Mouse (Mus musculus): ENCODE data around the gene Sik1. TPM values are rescaled to one million over a fixed set of nuclear protein-coding genes. Genes with fewer than 3 reads are reported as not detected.

Gene Sik1
- total and polyA plus RNA-seq, 3 experiments: 17.1 to 56.9 (median 36.7) TPM

- no peaks in the 10 kb centered on the region for H3K36me3 ChIP-seq (replicated peaks in 1 of 2; ENCODE audit: control insufficient read depth in 1 of 2, insufficient read depth in 1 of 2, low read length in 1 of 2)
- in situ Hi-C loops (cut with MboI; ENCODE audit: low pct_ligation_motif_present, low pct_unique_long_range_greater_than_20kb, low sequenced_read_pairs) (no loop called here), dilution Hi-C loops (cut with MboI; ENCODE audit: extremely low pct_ligation_motif_present, extremely low pct_unique_long_range_greater_than_20kb, low sequenced_read_pairs) (no loop called here)
- no peak overlapping the region for H3K9ac ChIP-seq (ENCODE audit: insufficient read depth, low read depth)
- no peak for DNase-seq (ENCODE audit: extremely low read depth)
- no peak overlapping the region for H3K4me2 ChIP-seq (ENCODE audit: insufficient read depth, low read depth, poor library complexity, severe bottlenecking)
- peak overlapping the region; percentile 55 for H3K27ac ChIP-seq (ENCODE audit: insufficient read depth, low read depth)
- no peaks in the 10 kb centered on the region for H3K79me2 ChIP-seq (replicated peaks; ENCODE audit: control insufficient read depth, extremely low read depth, insufficient read depth, poor library complexity, severe bottlenecking)
- no peaks in the 10 kb centered on the region for H3K9me3 ChIP-seq (replicated peaks; ENCODE audit: low read length)
- H3K27me3 ChIP-seq (replicated peaks): no peaks in the 10 kb centered on the region
- H3K4me3 ChIP-seq (replicated peaks in 1 of 3; ENCODE audit: low read depth in 2 of 3, low read length in 2 of 3, poor library complexity in 1 of 3): no peak overlapping the region
- TF ChIP-seq MXI1 (IDR thresholded peaks at IDR 0.05; ENCODE audit: low read depth, low read length) (no peak), HCFC1 (IDR thresholded peaks at IDR 0.05; ENCODE audit: low read depth, low read length) (no peak), TCF12 (IDR thresholded peaks at IDR 0.05; ENCODE audit: low read depth, low read length) (0 out of 2 replicates have a peak, but pooled peaks have one; percentile 49), SIN3A (IDR thresholded peaks at IDR 0.05; ENCODE audit: low read length) (no peak), BHLHE40 (IDR thresholded peaks at IDR 0.05; ENCODE audit: low read depth, low read length) (no peak), SMC3 (IDR thresholded peaks at IDR 0.05; ENCODE audit: low read depth, low read length) (peak; percentile 26; the same call in 1 of the 2 replicates), MAFK (IDR thresholded peaks at IDR 0.05; ENCODE audit: insufficient replicate concordance, low read length) (no peak), POLR2A (IDR thresholded peaks at IDR 0.05; ENCODE audit: low read depth, low read length) (no peak), ZMIZ1 (IDR thresholded peaks at IDR 0.05; ENCODE audit: low read depth, low read length) (no peak), USF1 (IDR thresholded peaks at IDR 0.05; ENCODE audit: low read depth, low read length) (no peak), IRF4 (IDR thresholded peaks at IDR 0.05; ENCODE audit: low read depth, low read length) (no peak), JUND (conservative IDR thresholded peaks at IDR 0.05; ENCODE audit: low read depth, low read length) (no peak), RAD21 (IDR thresholded peaks at IDR 0.05; ENCODE audit: low read depth, low read length) (peak; percentile 2), EP300 (IDR thresholded peaks at IDR 0.05; ENCODE audit: low read length) (peak; percentile 43; the same call in 1 of the 2 replicates), JUN (IDR thresholded peaks at IDR 0.05; ENCODE audit: insufficient read depth, low read depth, low read length) (no peak), MEF2A (IDR thresholded peaks at IDR 0.05; ENCODE audit: borderline replicate concordance, low read depth, low read length) (peak; percentile 60; the same call in 1 of the 2 replicates), TBP (conservative IDR thresholded peaks at IDR 0.05; ENCODE audit: low read depth, low read length) (no peak), MAZ (IDR thresholded peaks at IDR 0.05; ENCODE audit: low read depth, low read length) (no peak), ETS1 (conservative IDR thresholded peaks at IDR 0.05; ENCODE audit: low read depth, low read length) (peak; percentile 72; the same call in 1 of the 2 replicates)
- peaks cover 69 to 78% of the 10 kb centered on the region in 2 experiments for H3K4me1 ChIP-seq (ENCODE audit: control insufficient read depth in 1 of 2, insufficient read depth in 2 of 2)
Measured at GRCm38 (mm10) chr17:31828118-31828517, 27.5 kb downstream of the Sik1 start.

- in situ Hi-C loops (cut with MboI; ENCODE audit: low pct_ligation_motif_present, low pct_unique_long_range_greater_than_20kb, low sequenced_read_pairs) (no loop called here), dilution Hi-C loops (cut with MboI; ENCODE audit: extremely low pct_ligation_motif_present, extremely low pct_unique_long_range_greater_than_20kb, low sequenced_read_pairs) (no loop called here)
- Histone ChIP-seq H3K27ac (ENCODE audit: insufficient read depth, low read depth) (peak overlapping the region; percentile 55), H3K9ac (ENCODE audit: insufficient read depth, low read depth) (0 out of 2 replicates have a peak overlapping the region, but pooled peaks have one; percentile 7), H3K4me1 (ENCODE audit: control insufficient read depth in 1 of 2, insufficient read depth in 2 of 2) (peaks cover 63 to 69% of the 10 kb centered on the region in 2 experiments), H3K79me2 (replicated peaks; ENCODE audit: control insufficient read depth, extremely low read depth, insufficient read depth, poor library complexity, severe bottlenecking) (no peaks in the 10 kb centered on the region), H3K9me3 (replicated peaks; ENCODE audit: low read length) (no peaks in the 10 kb centered on the region), H3K4me3 (replicated peaks in 1 of 3; ENCODE audit: low read depth in 2 of 3, low read length in 2 of 3, poor library complexity in 1 of 3) (peak overlapping the region in 1 of 3 experiments; percentile 7), H3K27me3 (replicated peaks) (no peaks in the 10 kb centered on the region), H3K36me3 (replicated peaks in 1 of 2; ENCODE audit: control insufficient read depth in 1 of 2, insufficient read depth in 1 of 2, low read length in 1 of 2) (no peaks in the 10 kb centered on the region), H3K4me2 (ENCODE audit: insufficient read depth, low read depth, poor library complexity, severe bottlenecking) (no peak overlapping the region)
- TF ChIP-seq TBP (conservative IDR thresholded peaks at IDR 0.05; ENCODE audit: low read depth, low read length): no peak
- no peak for TF ChIP-seq NELFE (IDR thresholded peaks at IDR 0.05; ENCODE audit: low read depth, low read length)
- TF ChIP-seq NRF1 (IDR thresholded peaks at IDR 0.05; ENCODE audit: low read depth, low read length): no peak
- TF ChIP-seq HCFC1 (IDR thresholded peaks at IDR 0.05; ENCODE audit: low read depth, low read length): no peak
- no peak for TF ChIP-seq USF1 (IDR thresholded peaks at IDR 0.05; ENCODE audit: low read depth, low read length)
- no peak for TF ChIP-seq ZC3H11A (IDR thresholded peaks at IDR 0.05; ENCODE audit: low read depth, low read length)
- no peak for TF ChIP-seq CHD2 (IDR thresholded peaks at IDR 0.05; ENCODE audit: low read length)
- TF ChIP-seq CTCF (conservative IDR thresholded peaks at IDR 0.05 in 1 of 2, IDR thresholded peaks at IDR 0.05 in 1 of 2; ENCODE audit: low read depth in 2 of 2, low read length in 2 of 2): no peak
- TF ChIP-seq KAT2A (IDR thresholded peaks at IDR 0.05; ENCODE audit: insufficient replicate concordance, low read length): no peak
- TF ChIP-seq MAX (IDR thresholded peaks at IDR 0.05; ENCODE audit: low read length): no peak
- no peak for TF ChIP-seq USF2 (conservative IDR thresholded peaks at IDR 0.05; ENCODE audit: low read depth, low read length)
- TF ChIP-seq ZMIZ1 (IDR thresholded peaks at IDR 0.05; ENCODE audit: low read depth, low read length): no peak
- no peak for TF ChIP-seq POLR2AphosphoS2 (IDR thresholded peaks at IDR 0.05; ENCODE audit: low read depth, low read length)
- no peak for TF ChIP-seq GABPA (IDR thresholded peaks at IDR 0.05; ENCODE audit: insufficient replicate concordance, low read depth, low read length)
- no peak for TF ChIP-seq EP300 (IDR thresholded peaks at IDR 0.05; ENCODE audit: low read length)
- no peak for TF ChIP-seq ELF1 (IDR thresholded peaks at IDR 0.05; ENCODE audit: low read depth, low read length)
- TF ChIP-seq JUND (conservative IDR thresholded peaks at IDR 0.05; ENCODE audit: low read depth, low read length): no peak
- no peak for TF ChIP-seq RAD21 (IDR thresholded peaks at IDR 0.05; ENCODE audit: low read depth, low read length)
- no peak for TF ChIP-seq SIN3A (IDR thresholded peaks at IDR 0.05; ENCODE audit: low read length)
- no peak for TF ChIP-seq UBTF (IDR thresholded peaks at IDR 0.05; ENCODE audit: low read depth, low read length)
- DNase-seq (ENCODE audit: extremely low read depth): no peak
Measured at GRCm38 (mm10) chr17:31827206-31827605, 28.4 kb downstream of the Sik1 start.

All from CH12.LX (cell line).